Mouse (Mus musculus) myocyte (in vitro differentiated cells): ENCODE data around the gene Pde7b. TPM values are rescaled to one million over a fixed set of nuclear protein-coding genes. Genes with fewer than 3 reads are reported as not detected.

Experiments used
- H3K27me3 ChIP-seq: one replicate; pipeline ENCODE4 v1.6.1; 2011; ENCODE audit not compliant: control insufficient read depth, insufficient read depth, insufficient read length
- H3K36me3 ChIP-seq: one replicate; pipeline ENCODE4 v1.6.1; 2011; ENCODE audit not compliant: control insufficient read depth, insufficient read depth
- H3K4me2 ChIP-seq: one replicate; pipeline ENCODE4 v1.6.1; 2011; ENCODE audit warnings: low read depth, control low read depth
- H3K4me3 ChIP-seq: one replicate; pipeline ENCODE4 v1.5.1; 2011; ENCODE audit warnings: mild to moderate bottlenecking, control low read depth, moderate library complexity
- H3K79me2 ChIP-seq: one replicate; pipeline ENCODE4 v1.6.1; 2011; ENCODE audit not compliant: control insufficient read depth, insufficient read depth
- H3ac ChIP-seq: one replicate; pipeline ENCODE4 v1.6.1; 2011; ENCODE audit not compliant: control insufficient read depth, insufficient read length
- CEBPB ChIP-seq: IDR thresholded peaks from 2 replicates; pipeline ENCODE4 v1.6.1; 2011; ENCODE audit warnings: mild to moderate bottlenecking, moderate library complexity; ENCODE audit not compliant: poor library complexity, insufficient read depth, severe bottlenecking
- E2F4 ChIP-seq: IDR thresholded peaks from one replicate; pipeline ENCODE4 v1.6.1; 2011; ENCODE audit warnings: mild to moderate bottlenecking, control low read depth, moderate library complexity; ENCODE audit not compliant: insufficient read depth
- MAX ChIP-seq: IDR thresholded peaks from one replicate; pipeline ENCODE4 v1.6.1; 2011; ENCODE audit warnings: low read depth, mild to moderate bottlenecking, control low read depth
- MYOD1 ChIP-seq, 3 experiments: IDR thresholded peaks; one replicate each; pipeline ENCODE4 v1.6.1; 2011; ENCODE audit warnings: control low read depth in 2 of 3, low read depth in 2 of 3, mild to moderate bottlenecking in 2 of 3, moderate library complexity in 1 of 3; ENCODE audit not compliant: insufficient read length in 2 of 3, control insufficient read depth in 1 of 3
- MYOG ChIP-seq, 3 experiments: IDR thresholded peaks; one replicate each; pipeline ENCODE4 v1.6.1; 2011; ENCODE audit warnings: control low read depth in 2 of 3, low read depth in 2 of 3, mild to moderate bottlenecking in 2 of 3; ENCODE audit not compliant: insufficient read length in 2 of 3, control insufficient read depth in 1 of 3, insufficient read depth in 1 of 3
- POLR2A ChIP-seq: IDR thresholded peaks from one replicate; pipeline ENCODE4 v1.6.1; 2011; ENCODE audit warnings: low read depth, mild to moderate bottlenecking, control low read depth, moderate library complexity; ENCODE audit not compliant: insufficient read length
- POLR2AphosphoS2 ChIP-seq: IDR thresholded peaks from one replicate; pipeline ENCODE4 v1.6.1; 2011; ENCODE audit warnings: low read depth, control low read depth; ENCODE audit not compliant: insufficient read length
- REST ChIP-seq: IDR thresholded peaks from one replicate; pipeline ENCODE4 v1.6.1; 2011; ENCODE audit warnings: mild to moderate bottlenecking, control low read depth, moderate library complexity; ENCODE audit not compliant: insufficient read depth, insufficient read length
- SRF ChIP-seq: IDR thresholded peaks from one replicate; pipeline ENCODE4 v1.6.1; 2011; ENCODE audit warnings: low read depth; ENCODE audit not compliant: control insufficient read depth, insufficient read length
- TCF12 ChIP-seq: IDR thresholded peaks from one replicate; pipeline ENCODE4 v1.6.1; 2011; ENCODE audit warnings: mild to moderate bottlenecking, control low read depth; ENCODE audit not compliant: poor library complexity, insufficient read depth, severe bottlenecking
- TCF3 ChIP-seq: IDR thresholded peaks from one replicate; pipeline ENCODE4 v1.6.1; 2011; ENCODE audit warnings: low read depth, control low read depth; ENCODE audit not compliant: insufficient read length
- USF1 ChIP-seq: IDR thresholded peaks from one replicate; pipeline ENCODE4 v1.6.1; 2011; ENCODE audit warnings: low read depth, mild to moderate bottlenecking, control low read depth, moderate library complexity
- polyA plus RNA-seq: library from polyadenylated mRNA; unstranded; fragments of >200 nt; fragmentation: generic; extraction: Trizol; gene quantifications from one replicate; pipeline ENCODE4 v1.2.1, GENCODE M21; 2012; ENCODE audit warnings: missing spikeins

Gene Pde7b
- polyA plus RNA-seq, 1 experiment = 0.16 TPM

GRCm38 (mm10) chr10:20690002-20690401, 34.9 kb downstream of the Pde7b start:
- no peaks in the 10 kb centered on the region for H3K79me2 ChIP-seq
- no peaks in the 10 kb centered on the region for H3K36me3 ChIP-seq
- H3K4me3 ChIP-seq = no peak overlapping the region
- no peak for TF ChIP-seq MAX
- H3K4me2 ChIP-seq = no peak overlapping the region
- no peaks in the 10 kb centered on the region for H3K27me3 ChIP-seq
- no peak overlapping the region for H3ac ChIP-seq

DNA sequence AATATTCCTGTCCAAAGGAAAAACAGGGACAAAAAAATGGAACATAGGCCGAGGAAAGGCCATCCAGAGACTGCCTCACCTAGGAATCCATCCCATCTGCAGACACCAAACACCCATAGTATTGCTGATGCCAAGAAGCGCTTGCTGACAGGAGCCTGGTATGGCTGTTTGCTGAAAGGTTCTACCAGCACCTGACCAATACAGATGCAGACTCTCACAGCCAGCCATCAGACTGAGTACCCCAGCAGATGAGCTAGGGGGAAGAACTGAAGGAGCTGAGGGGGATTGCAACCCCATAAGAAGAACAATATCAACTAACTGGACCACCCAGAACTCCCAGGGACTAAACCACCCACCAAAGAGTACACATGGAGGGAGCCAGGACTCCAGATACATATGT, 40.7 kb downstream of the Pde7b start:
- Histone ChIP-seq H3K4me3 (no peak overlapping the region), H3ac (no peak overlapping the region), H3K4me2 (no peak overlapping the region), H3K27me3 (no peaks in the 10 kb centered on the region), H3K79me2 (no peaks in the 10 kb centered on the region), H3K36me3 (no peaks in the 10 kb centered on the region)
- TF ChIP-seq POLR2A (no peak), USF1 (no peak), TCF12 (no peak), MYOD1 (IDR thresholded peaks at IDR 0.05; ENCODE audit: control insufficient read depth in 1 of 3, insufficient read length in 2 of 3, low read depth in 2 of 3) (no peak), SRF (no peak), E2F4 (no peak), REST (no peak), TCF3 (no peak), MYOG (IDR thresholded peaks at IDR 0.05; ENCODE audit: control insufficient read depth in 1 of 3, insufficient read depth in 1 of 3, insufficient read length in 2 of 3, low read depth in 2 of 3) (no peak), POLR2AphosphoS2 (no peak), MAX (no peak), CEBPB (no peak)

- H3K4me3 ChIP-seq = no peak overlapping the region
- TF ChIP-seq POLR2A = no peak
- TF ChIP-seq TCF3 = no peak
- no peak for TF ChIP-seq REST
- TF ChIP-seq TCF12 = no peak
- TF ChIP-seq MYOG (IDR thresholded peaks at IDR 0.05; ENCODE audit: control insufficient read depth in 1 of 3, insufficient read depth in 1 of 3, insufficient read length in 2 of 3, low read depth in 2 of 3) = no peak
- no peak for TF ChIP-seq E2F4
- no peak for TF ChIP-seq USF1
- no peaks in the 10 kb centered on the region for H3K36me3 ChIP-seq
- no peaks in the 10 kb centered on the region for H3K27me3 ChIP-seq
- H3K4me2 ChIP-seq = no peak overlapping the region
- no peaks in the 10 kb centered on the region for H3K79me2 ChIP-seq
- no peak overlapping the region for H3ac ChIP-seq
Measured at GRCm38 (mm10) chr10:20680986-20681385, 43.9 kb downstream of the Pde7b start.

GRCm38 (mm10) chr10:20675321-20675720, 49.6 kb downstream of the Pde7b start:
- Histone ChIP-seq H3K36me3 (no peaks in the 10 kb centered on the region), H3ac (no peak overlapping the region), H3K4me2 (no peak overlapping the region), H3K27me3 (no peaks in the 10 kb centered on the region), H3K4me3 (no peak overlapping the region), H3K79me2 (no peaks in the 10 kb centered on the region)
- TF ChIP-seq USF1 (no peak), POLR2AphosphoS2 (no peak), CEBPB (no peak), MYOD1 (IDR thresholded peaks at IDR 0.05; ENCODE audit: control insufficient read depth in 1 of 3, insufficient read length in 2 of 3, low read depth in 2 of 3) (no peak), MYOG (IDR thresholded peaks at IDR 0.05; ENCODE audit: control insufficient read depth in 1 of 3, insufficient read depth in 1 of 3, insufficient read length in 2 of 3, low read depth in 2 of 3) (no peak), TCF3 (no peak), POLR2A (no peak), E2F4 (no peak), REST (no peak), TCF12 (no peak), SRF (no peak), MAX (no peak)

DNA sequence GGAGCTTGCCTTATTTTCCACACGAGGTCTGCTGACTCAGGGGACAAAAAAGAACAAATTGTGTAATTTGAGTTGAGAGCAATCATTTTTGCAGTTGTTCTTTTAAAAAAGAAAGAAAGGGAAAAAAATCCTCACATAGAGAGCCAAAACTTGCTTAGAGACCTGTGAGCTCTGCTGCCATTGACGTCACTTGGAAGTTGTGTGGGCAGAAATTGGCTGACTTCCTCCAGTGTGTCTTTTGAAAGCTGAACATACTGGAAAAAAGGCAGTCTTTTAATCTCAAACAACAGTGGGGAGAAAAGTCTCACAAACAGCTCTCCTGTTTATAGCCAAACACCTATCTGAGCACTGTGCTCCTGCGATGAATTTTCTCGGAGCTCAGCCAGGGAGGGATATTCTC, 51.1 kb downstream of the Pde7b start:
- no peaks in the 10 kb centered on the region for H3K27me3 ChIP-seq
- TF ChIP-seq REST = no peak
- no peak for TF ChIP-seq TCF3
- no peak for TF ChIP-seq TCF12
- no peak overlapping the region for H3K4me3 ChIP-seq
- H3K79me2 ChIP-seq = no peaks in the 10 kb centered on the region
- no peaks in the 10 kb centered on the region for H3K36me3 ChIP-seq
- no peak overlapping the region for H3K4me2 ChIP-seq
- no peak overlapping the region for H3ac ChIP-seq
